Mouse (Mus musculus) embryonic facial prominence, embryonic 15.5 days (tissue): ENCODE data around the gene Atp5g3. TPM values are rescaled to one million over a fixed set of nuclear protein-coding genes. Genes with fewer than 3 reads are reported as not detected.
"Not testable (repeated sequence)": the region's sequence is repeated elsewhere in the genome, so short reads cannot be mapped to it uniquely, and the experiment has no call there.

Source experiments
- ATAC-seq: fragments of 200-750 bp; cut with Nextera tagmentation; 2 replicates; pipeline ENCODE4 v1.8.0; 2017; ENCODE audit warnings: low read depth, moderate TSS enrichment; ENCODE audit not compliant: insufficient number of reproducible peaks, low FRiP score, low TSS enrichment
- H3K27ac ChIP-seq: fragments of 300-500 bp; sonication (generic); replicated peaks from 2 replicates; pipeline ENCODE4 v1.5.1; 2015; ENCODE audit warnings: mild to moderate bottlenecking, inconsistent platforms
- H3K27me3 ChIP-seq: fragments of 300-500 bp; sonication (generic); 2 replicates; pipeline ENCODE4 v1.6.1; 2015; ENCODE audit warnings: inconsistent platforms
- H3K36me3 ChIP-seq: fragments of 300-500 bp; sonication (generic); 2 replicates; pipeline ENCODE4 v1.6.1; 2015; ENCODE audit warnings: mild to moderate bottlenecking, inconsistent platforms
- H3K4me1 ChIP-seq: fragments of 300-500 bp; sonication (generic); 2 replicates; pipeline ENCODE4 v1.6.1; 2015; ENCODE audit warnings: inconsistent platforms
- H3K4me2 ChIP-seq: fragments of 300-500 bp; sonication (generic); replicated peaks from 2 replicates; pipeline ENCODE4 v1.6.1; 2015; ENCODE audit warnings: mild to moderate bottlenecking, inconsistent platforms
- H3K4me3 ChIP-seq: fragments of 300-500 bp; sonication (generic); replicated peaks from 2 replicates; pipeline ENCODE4 v1.5.1; 2015; ENCODE audit warnings: mild to moderate bottlenecking, inconsistent platforms
- H3K9ac ChIP-seq: fragments of 300-500 bp; sonication (generic); 2 replicates; pipeline ENCODE4 v1.6.1; 2015; ENCODE audit warnings: inconsistent platforms
- H3K9me3 ChIP-seq: fragments of 300-500 bp; sonication (generic); replicated peaks from 2 replicates; pipeline ENCODE4 v1.6.1; 2016; ENCODE audit warnings: inconsistent platforms
- WGBS: fragments of 180-500 bp; shearing (Covaris S2); methylation state at CpG from one replicate; pipeline ENCODE4 v1.1.7; 2015; 5-methylcytosine and 5-hydroxymethylcytosine counted together
- polyA plus RNA-seq: library from polyadenylated mRNA; unstranded; fragments of >200 nt; fragmentation: Nextera tagmentation; extraction: Ambion mirVana; gene quantifications from 2 replicates; pipeline ENCODE4 v1.2.1, GENCODE M21; 2015

Gene Atp5g3
- polyA plus RNA-seq, 1 experiment from 2014 or later: 982 TPM

DNA sequence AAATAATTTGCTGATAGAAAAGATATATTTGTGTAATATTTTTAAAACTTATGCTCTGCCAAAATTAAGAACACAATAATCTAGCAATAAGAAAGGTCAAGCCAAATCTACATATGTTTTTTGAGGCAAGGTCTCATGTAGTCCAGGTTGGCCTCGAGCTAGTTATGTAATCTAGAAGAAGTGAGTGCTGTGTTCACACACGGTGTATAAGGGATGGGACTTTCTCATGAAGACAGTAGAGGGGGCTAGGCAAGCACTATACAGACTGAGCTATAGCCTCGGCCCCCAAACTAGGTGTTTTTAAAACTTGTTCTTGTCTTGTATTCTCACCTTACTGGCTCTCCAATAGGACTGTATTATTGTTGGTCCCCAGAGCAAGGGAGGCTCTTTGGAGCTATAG is 14.4 kb upstream of the Atp5g3 start:
- ATAC-seq: no peak
- no peak overlapping the region for H3K9ac ChIP-seq
- H3K4me2 ChIP-seq: no peak overlapping the region
- no peak overlapping the region for H3K4me3 ChIP-seq
- 0 out of 2 replicates have a peak, but pooled peaks cover 4% of the 10 kb centered on the region for H3K4me1 ChIP-seq
- H3K27ac ChIP-seq: no peak overlapping the region
- no peaks in the 10 kb centered on the region for H3K36me3 ChIP-seq
- H3K9me3 ChIP-seq: no peaks in the 10 kb centered on the region
- H3K27me3 ChIP-seq: no peaks in the 10 kb centered on the region
- WGBS: 57% methylated on average over 3 of the region's 3 CpGs

DNA sequence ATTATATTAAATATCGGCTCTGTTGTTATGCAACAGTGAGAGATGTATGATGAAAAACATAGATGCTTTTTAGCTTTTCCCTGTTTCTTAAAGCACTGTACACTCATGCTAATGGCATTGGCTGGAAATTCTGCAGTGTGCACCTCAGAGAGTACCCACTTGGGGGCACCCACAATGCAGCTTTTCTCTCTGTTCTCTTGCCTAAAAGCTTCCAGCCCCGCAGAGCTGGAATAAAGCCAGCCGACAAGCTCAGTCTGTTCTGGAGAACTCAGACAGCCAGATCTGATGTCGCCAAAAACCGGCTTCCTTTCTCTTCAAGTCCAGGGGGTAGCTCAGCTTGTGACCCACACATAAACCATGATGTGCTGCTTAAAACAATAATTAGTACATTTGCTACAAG is 14.0 kb upstream of the Atp5g3 start:
- Histone ChIP-seq H3K4me2 (no peak overlapping the region), H3K27me3 (no peaks in the 10 kb centered on the region), H3K9me3 (no peaks in the 10 kb centered on the region), H3K36me3 (no peaks in the 10 kb centered on the region), H3K27ac (no peak overlapping the region), H3K4me1 (0 out of 2 replicates have a peak, but pooled peaks cover 4% of the 10 kb centered on the region), H3K4me3 (no peak overlapping the region), H3K9ac (no peak overlapping the region)
- ATAC-seq: peak; percentile 43; the same call in 1 of the 2 replicates
- WGBS: 8% methylated on average over 5 of the region's 5 CpGs

DNA sequence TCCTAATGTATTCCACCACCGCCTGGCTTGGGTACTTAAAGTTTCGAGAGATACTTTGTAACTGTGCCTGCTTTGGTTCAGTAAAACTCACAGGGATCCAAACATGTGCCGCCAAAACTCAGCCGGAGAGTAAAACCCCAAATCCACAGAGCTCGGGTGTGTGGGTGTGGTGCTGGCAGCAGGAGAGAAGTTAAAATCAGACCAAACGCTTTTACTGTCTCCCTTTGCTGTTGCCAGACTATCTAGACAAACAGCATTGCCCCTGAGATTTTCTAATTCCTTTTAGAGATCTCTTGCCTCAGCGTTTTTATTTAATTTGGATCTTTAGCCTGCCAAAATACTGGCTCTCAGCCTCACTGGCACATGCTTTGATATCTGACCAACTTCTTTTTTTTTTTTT is 8.5 kb upstream of the Atp5g3 start:
- no peaks in the 10 kb centered on the region for H3K9me3 ChIP-seq
- H3K27me3 ChIP-seq: no peaks in the 10 kb centered on the region
- H3K4me2 ChIP-seq: no peak overlapping the region
- H3K36me3 ChIP-seq: no peaks in the 10 kb centered on the region
- peak overlapping the region; percentile 58; the same call in 1 of the 2 replicates for H3K27ac ChIP-seq
- no peak overlapping the region for H3K4me3 ChIP-seq
- WGBS: 35% methylated on average over 7 of the region's 7 CpGs
- no peak for ATAC-seq
- no peak overlapping the region for H3K9ac ChIP-seq
- no peaks in the 10 kb centered on the region for H3K4me1 ChIP-seq

DNA sequence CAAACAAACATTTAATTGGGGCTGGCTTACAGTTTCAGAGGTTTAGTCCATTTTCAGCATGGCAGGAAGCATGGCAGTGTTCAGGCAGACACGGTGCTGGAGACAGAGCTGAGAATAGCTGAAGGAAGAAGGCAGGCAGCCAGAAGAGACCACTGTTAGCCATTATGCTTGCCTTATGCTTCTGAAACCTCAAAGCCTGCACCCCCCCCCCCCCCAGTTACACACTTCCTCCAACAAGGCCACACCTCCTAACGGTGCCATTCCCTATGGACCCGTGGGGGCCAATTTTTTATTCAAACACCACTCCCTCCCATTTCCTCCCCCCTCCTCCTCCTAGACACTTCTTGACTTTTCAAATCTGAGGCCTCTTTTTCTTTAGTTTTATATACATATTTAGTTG is 1.1 kb upstream of the Atp5g3 start:
- no peak overlapping the region for H3K9ac ChIP-seq
- H3K4me3 ChIP-seq: no peak overlapping the region
- no peak overlapping the region for H3K4me2 ChIP-seq
- H3K27ac ChIP-seq: no peak overlapping the region
- peaks cover 7% of the 10 kb centered on the region for H3K4me1 ChIP-seq
- no peaks in the 10 kb centered on the region for H3K9me3 ChIP-seq
- 51% methylated on average over 3 of the region's 3 CpGs for WGBS
- peaks cover 20% of the 10 kb centered on the region for H3K36me3 ChIP-seq
- H3K27me3 ChIP-seq: no peaks in the 10 kb centered on the region
- no peak for ATAC-seq

DNA sequence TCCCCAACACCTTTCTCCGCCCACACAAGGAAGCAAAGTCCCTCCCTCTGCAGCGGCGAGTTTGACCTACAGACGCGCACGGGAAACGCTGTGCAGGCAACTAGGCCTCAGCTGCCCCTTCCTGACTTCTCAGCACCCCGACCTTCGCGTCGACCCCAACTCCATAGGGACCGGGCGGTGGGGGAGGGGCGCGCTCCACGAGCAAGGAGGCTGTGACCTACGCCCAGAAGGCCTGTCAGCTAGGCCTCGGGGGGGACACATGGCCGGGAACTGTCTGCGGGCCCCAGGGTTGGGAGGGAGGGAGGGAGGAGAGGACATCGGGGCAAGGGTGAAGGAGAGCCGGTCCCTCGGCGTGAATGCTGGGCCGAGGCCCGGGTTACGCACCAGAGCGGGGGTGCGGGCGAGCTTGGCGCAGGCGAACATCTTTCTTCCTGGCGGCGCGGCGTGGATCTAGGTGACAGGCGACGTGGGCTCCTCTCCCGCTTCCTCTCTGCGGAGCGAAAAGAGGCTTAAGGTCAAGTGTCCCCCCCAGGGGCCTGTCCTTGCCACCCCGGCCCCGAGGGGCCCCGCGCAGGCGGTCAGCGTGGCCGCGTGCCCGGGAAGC is 453 bp downstream of the Atp5g3 start:
- ATAC-seq: peak; percentile 32; the same call in 1 of the 2 replicates
- under 1% methylated on average over 50 of the region's 50 CpGs for WGBS
- no peaks in the 10 kb centered on the region for H3K9me3 ChIP-seq
- peak overlapping the region; percentile 100 for H3K4me3 ChIP-seq
- H3K4me2 ChIP-seq: peak overlapping the region; percentile 63
- H3K4me1 ChIP-seq: peaks cover 7% of the 10 kb centered on the region
- H3K9ac ChIP-seq: peak overlapping the region; percentile 100
- H3K36me3 ChIP-seq: peaks cover 28% of the 10 kb centered on the region
- no peaks in the 10 kb centered on the region for H3K27me3 ChIP-seq
- H3K27ac ChIP-seq: peak overlapping the region; percentile 92

DNA sequence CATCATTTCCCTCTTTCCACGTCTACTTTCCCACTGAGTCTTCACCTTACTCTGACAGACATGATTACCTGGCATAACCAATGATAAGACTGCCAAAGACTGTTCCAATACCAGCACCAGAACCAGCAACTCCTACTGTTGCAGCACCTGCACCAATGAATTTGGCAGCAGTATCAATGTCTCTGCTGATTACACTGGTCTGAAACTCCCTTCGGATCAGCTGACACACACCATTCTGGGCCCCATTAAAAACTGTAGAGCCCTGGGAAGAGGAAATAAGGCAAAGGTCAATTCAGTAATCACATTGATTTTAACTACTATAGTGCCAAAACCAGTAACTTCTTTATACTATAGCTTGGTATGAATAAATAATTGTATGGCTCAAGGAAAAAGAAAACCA is 2.0 kb downstream of the Atp5g3 start:
- Histone ChIP-seq H3K4me1 (peaks cover 7% of the 10 kb centered on the region), H3K9ac (no peak overlapping the region), H3K9me3 (no peaks in the 10 kb centered on the region), H3K4me2 (no peak overlapping the region), H3K27me3 (no peaks in the 10 kb centered on the region), H3K36me3 (peaks cover 31% of the 10 kb centered on the region), H3K27ac (no peak overlapping the region), H3K4me3 (no peak overlapping the region)
- no peak for ATAC-seq
- 86% methylated on average over 2 of the region's 2 CpGs for WGBS

DNA sequence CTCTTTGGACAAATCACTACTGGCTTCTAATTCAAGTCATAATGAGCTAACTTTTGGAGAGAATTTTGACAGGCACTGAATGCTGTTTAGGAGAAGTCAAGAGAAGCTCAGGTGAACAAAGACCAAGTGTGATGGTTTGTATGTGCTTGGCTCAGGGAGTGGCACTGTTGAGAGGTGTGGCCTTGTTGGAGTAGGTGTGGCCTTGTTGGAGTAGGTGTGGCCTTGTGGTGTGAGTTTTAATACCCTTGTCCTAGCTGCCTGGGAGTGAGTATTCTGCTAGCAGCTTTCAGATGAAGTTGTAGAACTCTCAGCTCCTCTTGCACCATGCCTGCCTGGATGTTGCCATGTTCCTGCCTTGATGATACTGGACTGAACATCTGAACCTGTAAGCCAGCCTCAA is 6.4 kb downstream of the Atp5g3 start:
- ATAC-seq, H3K9ac ChIP-seq, H3K4me2 ChIP-seq, H3K27ac ChIP-seq, H3K4me1 ChIP-seq, H3K9me3 ChIP-seq, H3K27me3 ChIP-seq, H3K4me3 ChIP-seq: not testable (repeated sequence)
- H3K36me3 ChIP-seq: peaks cover 31% of the 10 kb centered on the region

DNA sequence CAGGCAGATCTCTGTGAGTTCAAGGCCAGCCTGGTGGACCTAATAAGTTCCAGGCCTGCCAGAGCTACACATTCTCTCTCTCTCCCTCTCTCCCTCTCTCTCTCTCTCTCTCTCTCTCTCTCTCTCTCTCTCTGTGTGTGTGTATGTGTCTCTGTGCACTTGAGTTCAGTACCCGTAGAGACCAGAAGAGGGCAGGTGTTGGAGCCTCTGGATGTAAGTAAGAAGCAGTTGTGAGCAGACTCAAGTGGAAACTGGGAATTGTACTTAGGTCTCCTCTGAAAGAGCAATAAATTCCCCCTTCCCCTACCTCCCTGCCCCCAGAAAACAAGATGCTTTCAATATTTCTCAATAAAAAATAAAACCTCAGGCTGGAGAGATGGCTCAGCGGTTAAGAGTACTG is 7.6 kb downstream of the Atp5g3 start:
- no peak for ATAC-seq
- Histone ChIP-seq H3K4me1 (no peaks in the 10 kb centered on the region), H3K27me3 (no peaks in the 10 kb centered on the region), H3K9me3 (no peaks in the 10 kb centered on the region), H3K4me3 (no peak overlapping the region), H3K27ac (no peak overlapping the region), H3K4me2 (no peak overlapping the region), H3K9ac (no peak overlapping the region), H3K36me3 (peaks cover 24% of the 10 kb centered on the region)
- 98% methylated on average over 2 of the region's 2 CpGs for WGBS

DNA sequence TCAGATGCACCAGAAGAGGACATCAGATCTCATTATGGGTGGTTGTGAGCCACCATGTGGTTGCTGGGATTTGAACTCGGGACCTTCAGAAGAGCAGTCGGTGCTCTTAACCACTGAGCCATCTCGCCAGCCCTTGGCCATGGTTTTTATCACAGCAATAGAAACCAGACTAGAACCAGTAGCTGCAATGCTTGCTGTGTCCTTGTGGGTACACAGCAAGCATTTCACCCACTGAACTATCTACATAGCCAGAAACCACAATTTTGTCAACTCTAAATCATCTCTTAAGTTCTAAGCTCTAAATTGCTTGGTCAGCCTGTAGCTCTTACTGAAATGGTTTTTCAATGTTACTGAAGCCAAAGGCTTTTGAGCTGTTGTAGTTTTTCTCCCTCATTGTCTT is 8.8 kb downstream of the Atp5g3 start:
- 93% methylated on average over 3 of the region's 3 CpGs for WGBS
- ATAC-seq, H3K4me1 ChIP-seq, H3K27me3 ChIP-seq, H3K4me2 ChIP-seq, H3K9me3 ChIP-seq, H3K9ac ChIP-seq, H3K4me3 ChIP-seq, H3K27ac ChIP-seq: not testable (repeated sequence)
- peaks cover 12% of the 10 kb centered on the region for H3K36me3 ChIP-seq

DNA sequence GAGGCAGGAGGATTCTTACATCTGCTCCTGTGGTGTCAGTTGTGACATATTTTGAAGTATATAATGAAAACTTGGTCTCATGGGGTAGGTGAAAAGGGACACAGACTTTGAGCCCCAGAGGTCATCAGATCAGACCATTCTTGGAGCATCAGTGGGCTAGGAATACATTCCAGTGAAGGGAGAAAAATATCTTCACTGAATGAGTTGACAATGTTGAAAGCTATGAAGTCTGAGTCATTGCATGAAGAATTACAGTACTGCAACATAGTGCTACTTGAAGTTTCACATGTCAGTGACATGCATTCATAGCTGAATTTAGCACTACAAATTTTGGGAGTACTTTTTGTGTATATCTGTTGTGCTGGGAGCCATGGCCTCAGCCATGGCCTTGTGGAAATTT is 10.0 kb downstream of the Atp5g3 start:
- no peak overlapping the region for H3K27ac ChIP-seq
- no peak for ATAC-seq
- no peak overlapping the region for H3K4me3 ChIP-seq
- no peak overlapping the region for H3K4me2 ChIP-seq
- H3K36me3 ChIP-seq: 0 out of 2 replicates have a peak, but pooled peaks cover 4% of the 10 kb centered on the region
- H3K9ac ChIP-seq: no peak overlapping the region
- H3K9me3 ChIP-seq: no peaks in the 10 kb centered on the region
- H3K4me1 ChIP-seq: no peaks in the 10 kb centered on the region
- no peaks in the 10 kb centered on the region for H3K27me3 ChIP-seq

DNA sequence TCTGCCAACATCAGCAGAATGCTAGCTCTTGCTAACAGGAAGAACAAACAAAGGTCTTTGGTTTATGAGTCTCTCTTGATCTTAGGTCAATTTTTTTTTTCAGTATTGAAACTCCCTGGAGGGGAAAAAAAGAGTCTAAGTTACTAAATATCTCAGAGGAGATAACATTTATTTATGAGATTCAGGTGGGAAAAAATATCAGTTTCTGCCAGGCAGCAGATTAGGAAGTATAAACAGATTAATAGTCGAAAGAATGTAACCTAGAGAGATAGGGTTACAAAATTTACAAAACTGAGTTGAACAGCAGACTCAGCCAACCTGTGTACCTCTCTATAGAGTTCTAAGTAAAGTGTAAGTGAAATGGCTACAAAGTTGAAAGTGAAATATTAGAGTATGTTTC is 10.8 kb downstream of the Atp5g3 start:
- WGBS: 64% methylated on average over 1 of the region's 1 CpGs
- Histone ChIP-seq H3K4me2 (no peak overlapping the region), H3K9me3 (no peaks in the 10 kb centered on the region), H3K27me3 (no peaks in the 10 kb centered on the region), H3K4me3 (no peak overlapping the region), H3K9ac (no peak overlapping the region), H3K27ac (no peak overlapping the region), H3K4me1 (no peaks in the 10 kb centered on the region), H3K36me3 (0 out of 2 replicates have a peak, but pooled peaks cover 4% of the 10 kb centered on the region)
- no peak for ATAC-seq

DNA sequence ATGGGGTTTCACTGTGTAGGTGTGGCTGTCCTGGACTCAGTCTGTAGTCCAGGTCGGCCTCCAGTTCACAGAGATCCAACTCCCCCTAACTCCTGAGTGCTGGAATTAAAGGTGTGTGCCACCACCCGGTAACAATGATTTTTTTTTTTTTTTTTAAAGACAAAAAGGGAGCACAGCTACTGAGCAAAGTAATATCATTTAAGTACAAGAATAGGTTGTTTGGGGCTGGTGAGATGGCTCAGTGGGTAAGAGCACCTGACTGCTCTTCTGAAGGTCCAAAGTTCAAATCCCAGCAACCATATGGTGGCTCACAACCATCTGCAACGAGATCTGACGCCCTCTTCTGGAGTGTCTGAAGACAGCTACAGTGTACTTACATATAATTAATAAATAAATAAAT is 14.2 kb downstream of the Atp5g3 start:
- ATAC-seq: not testable (repeated sequence)
- 73% methylated on average over 4 of the region's 4 CpGs for WGBS

More for the DNA sequence above, 14.2 kb downstream of the Atp5g3 start:
- not testable (repeated sequence) for H3K36me3 ChIP-seq, H3K9ac ChIP-seq, H3K4me2 ChIP-seq, H3K27me3 ChIP-seq, H3K4me3 ChIP-seq, H3K9me3 ChIP-seq, H3K4me1 ChIP-seq, H3K27ac ChIP-seq
